7 mouse cellular contexts compared by ENCODE assay signal in the genomic region with DNA sequence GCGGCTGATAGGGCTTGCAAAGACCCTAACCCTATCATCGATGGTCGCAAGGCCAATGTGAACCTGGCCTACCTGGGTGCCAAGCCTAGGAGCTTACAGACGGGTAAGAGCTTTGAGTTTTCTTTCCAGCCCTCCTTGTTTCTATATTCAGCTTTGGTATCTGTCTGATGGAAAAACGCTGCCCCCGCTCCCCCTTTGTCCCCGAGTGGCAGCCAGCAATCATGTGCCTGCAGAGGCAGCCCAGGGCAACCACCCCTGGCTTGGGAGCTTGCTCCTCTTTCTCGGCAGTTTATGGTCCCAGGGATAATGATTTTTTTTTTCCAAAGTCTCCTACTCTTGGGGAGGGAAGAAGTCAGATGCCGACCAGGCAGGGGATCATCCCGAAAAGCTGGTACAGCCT. TPM values are rescaled to one million over a fixed set of nuclear protein-coding genes. Genes with fewer than 3 reads are reported as not detected.
DNase-seq lines count a peak whose midpoint lies in the region; ATAC-seq and TF ChIP-seq lines count a peak whose summit lies in the region.

No protein-coding gene starts in this region.

- peaks cover 29% of the 10 kb centered on the region for H3K36me3 ChIP-seq in thymus, adult 2 months (ENCODE audit: control insufficient read depth, insufficient read depth, low read length)
- peaks cover 5% of the 10 kb centered on the region; the same call in 1 of the 2 replicates for H3K36me3 ChIP-seq in limb, embryonic 15.5 days
- H3K36me3 ChIP-seq in stomach, embryonic 15.5 days, result 0 out of 2 replicates have a peak, but pooled peaks cover 5% of the 10 kb centered on the region

- ATAC-seq in limb, embryonic 15.5 days (ENCODE audit: insufficient number of reproducible peaks, low FRiP score, low TSS enrichment, low read depth), result no peak
- no peak for ATAC-seq in stomach, embryonic 15.5 days (ENCODE audit: insufficient read depth, low FRiP score, low read depth)

- peak; percentile 31 for DNase-seq in thymus, adult 2 months
- no peak for DNase-seq in thymus, postnatal 0 days (ENCODE audit: low spot score)
- peak; percentile 68 for DNase-seq in heart, adult 8-10 months (ENCODE audit: low spot score)
- no peak for DNase-seq in T-cell, adult 2 months (ENCODE audit: low spot score)
- no peak for DNase-seq in layer of hippocampus, postnatal 36 days

- no peaks in the 10 kb centered on the region for H3K9me3 ChIP-seq in limb, embryonic 15.5 days
- H3K9me3 ChIP-seq in stomach, embryonic 15.5 days, result no peaks in the 10 kb centered on the region

- TF ChIP-seq POLR2A in thymus, adult 2 months (IDR thresholded peaks at IDR 0.05; ENCODE audit: control insufficient read depth, extremely low read depth, insufficient read depth, low read length, poor library complexity), result no peak

- 0 out of 2 replicates have a peak overlapping the region, but pooled peaks have one; percentile 61 for H3K9ac ChIP-seq in limb, embryonic 15.5 days
- peak overlapping the region; percentile 62; the same call in 1 of the 2 replicates for H3K9ac ChIP-seq in stomach, embryonic 15.5 days

- no peaks in the 10 kb centered on the region for H3K27me3 ChIP-seq in thymus, adult 2 months (ENCODE audit: control insufficient read depth, insufficient read depth, low read length)
- peaks cover 8% of the 10 kb centered on the region for H3K27me3 ChIP-seq in limb, embryonic 15.5 days
- peaks cover 4% of the 10 kb centered on the region; the same call in 1 of the 2 replicates for H3K27me3 ChIP-seq in stomach, embryonic 15.5 days (replicated peaks)

- H3K4me1 ChIP-seq in thymus, adult 2 months (replicated peaks; ENCODE audit: control insufficient read depth, insufficient read depth, low read length), result peaks cover 78% of the 10 kb centered on the region
- H3K4me1 ChIP-seq in limb, embryonic 15.5 days, result peaks cover 68% of the 10 kb centered on the region
- peaks cover 68% of the 10 kb centered on the region for H3K4me1 ChIP-seq in stomach, embryonic 15.5 days

- H3K4me3 ChIP-seq in thymus, adult 2 months (ENCODE audit: control insufficient read depth, insufficient read depth, low read length), result peak overlapping the region; percentile 72
- peak overlapping the region; percentile 83 for H3K4me3 ChIP-seq in limb, embryonic 15.5 days
- peak overlapping the region; percentile 75 for H3K4me3 ChIP-seq in stomach, embryonic 15.5 days (replicated peaks)

- no peak for TF ChIP-seq CTCF in thymus, adult 2 months (IDR thresholded peaks at IDR 0.05; ENCODE audit: borderline replicate concordance, control insufficient read depth, extremely low read depth, insufficient read depth, low read length, poor library complexity)

- H3K4me2 ChIP-seq in limb, embryonic 15.5 days, result peak overlapping the region; percentile 89
- peak overlapping the region; percentile 86 for H3K4me2 ChIP-seq in stomach, embryonic 15.5 days

- WGBS in thymus, adult 2 months, result 6% methylated on average over 10 of the region's 10 CpGs
- 36% methylated on average over 10 of the region's 10 CpGs for WGBS in limb, embryonic 15.5 days
- WGBS in stomach, embryonic 15.5 days, result 29% methylated on average over 10 of the region's 10 CpGs

- peak overlapping the region; percentile 64 for H3K27ac ChIP-seq in thymus, adult 2 months (ENCODE audit: control insufficient read depth, insufficient read depth, low read length)
- H3K27ac ChIP-seq in limb, embryonic 15.5 days, result no peak overlapping the region
- H3K27ac ChIP-seq in stomach, embryonic 15.5 days, result no peak overlapping the region

RNA-seq across cellular contexts. Expression of a gene that starts 2.5 kb away (rescaled TPM):
- polyA plus RNA-seq in thymus, adult 2 months (2012; rRNA removed), result 1,267 and 1,290 TPM in 2 replicates
- 144 and 151 TPM in 2 replicates for polyA plus RNA-seq in thymus, postnatal 0 days (2015; fragmentation: Nextera tagmentation; extraction: Ambion mirVana)
- 100 to 1,000 TPM; 143 to 197 (median 166) TPM for total RNA-seq in heart, adult 8-10 months (2022)
- 21.9 and 37.9 TPM in 2 replicates for polyA plus RNA-seq in limb, embryonic 15.5 days (2015; fragmentation: Nextera tagmentation; extraction: Ambion mirVana)
- 43.6 and 56.6 TPM in 2 replicates for polyA plus RNA-seq in stomach, embryonic 15.5 days (2015; fragmentation: Nextera tagmentation; extraction: Ambion mirVana)
- total RNA-seq in layer of hippocampus, postnatal 36 days (2021), result 1 to 10 TPM; 3.8 to 4.6 TPM

RNA-seq across cellular contexts. Expression of a gene that starts 22.9 kb away (rescaled TPM):
- 111 and 122 TPM in 2 replicates for polyA plus RNA-seq in thymus, adult 2 months (2012; rRNA removed)
- polyA plus RNA-seq in thymus, postnatal 0 days (2015; fragmentation: Nextera tagmentation; extraction: Ambion mirVana), result 138 and 142 TPM in 2 replicates
- total RNA-seq in heart, adult 8-10 months (2022), result 10 to 100 TPM; 20.2 to 24.8 (median 23.0) TPM
- polyA plus RNA-seq in limb, embryonic 15.5 days (2015; fragmentation: Nextera tagmentation; extraction: Ambion mirVana), result 112 and 115 TPM in 2 replicates
- polyA plus RNA-seq in stomach, embryonic 15.5 days (2015; fragmentation: Nextera tagmentation; extraction: Ambion mirVana), result 110 and 118 TPM in 2 replicates
- 10 to 100 TPM; 72.9 to 77.0 TPM for total RNA-seq in layer of hippocampus, postnatal 36 days (2021)

RNA-seq across cellular contexts. Expression of a gene that starts 45.3 kb away (rescaled TPM):
- 101 and 126 TPM in 2 replicates for polyA plus RNA-seq in thymus, adult 2 months (2012; rRNA removed)
- 66.2 and 75.4 TPM in 2 replicates for polyA plus RNA-seq in thymus, postnatal 0 days (2015; fragmentation: Nextera tagmentation; extraction: Ambion mirVana)
- total RNA-seq in heart, adult 8-10 months (2022), result not detected
- polyA plus RNA-seq in limb, embryonic 15.5 days (2015; fragmentation: Nextera tagmentation; extraction: Ambion mirVana), result 3.4 and 3.8 TPM in 2 replicates
- polyA plus RNA-seq in stomach, embryonic 15.5 days (2015; fragmentation: Nextera tagmentation; extraction: Ambion mirVana), result 0.06 and 0.31 TPM in 2 replicates
- not detected for total RNA-seq in layer of hippocampus, postnatal 36 days (2021)

Comparison
In these comparisons a context has a peak if more than half of its experiments do, and no peak if none do; other contexts are left out.
1. DNase-seq: peak in thymus, adult 2 months (single experiment) and heart, adult 8-10 months (single experiment); none in thymus, postnatal 0 days (single experiment), T-cell, adult 2 months (single experiment) and layer of hippocampus, postnatal 36 days (0 of 2).
2. RNA of a gene that starts 45.3 kb away (polyA plus RNA-seq): 101 to 126 TPM in thymus, adult 2 months and 66.2 to 75.4 TPM in thymus, postnatal 0 days; 3.4 to 3.8 TPM in limb, embryonic 15.5 days and 0.06 to 0.31 TPM in stomach, embryonic 15.5 days; every median in the first group is over 10 times any median in the second.
3. Peak in every context shown above with its lines, with median percentiles within 50 percentile points of each other: H3K4me3 ChIP-seq.